Mouse (Mus musculus) heart, postnatal 0 days (tissue): ENCODE measurements around the gene Tmeff2.

Experiments used
- CTCF ChIP-seq: IDR thresholded peaks from 2 replicates; pipeline ENCODE4 v1.5.1; 2016; ENCODE audit warnings: antibody characterized with exemption, control low read depth, low read depth
- EP300 ChIP-seq: IDR thresholded peaks from 2 replicates; pipeline ENCODE4 v1.6.1; 2016; ENCODE audit warnings: antibody characterized with exemption, low read depth

GRCm38 (mm10) chr1:50897696-50898095, 2.8 kb upstream of the Tmeff2 start:
- TF ChIP-seq EP300 (no peak), CTCF (no peak)
